Mouse (Mus musculus) forebrain, embryonic 14.5 days (tissue): Measurements from ENCODE around the gene Mettl8. TPM values are rescaled to one million over a fixed set of nuclear protein-coding genes. Genes with fewer than 3 reads are reported as not detected.

Experiments used
- ATAC-seq: fragments of 200-750 bp; cut with Nextera tagmentation; 2 replicates; pipeline ENCODE4 v1.8.0; 2017; ENCODE audit warnings: mild to moderate bottlenecking, moderate library complexity
- DNase-seq: peaks from one replicate; pipeline ENCODE4 v3.0.0-alpha.2; 2015; ENCODE audit warnings: low spot score
- H3K27ac ChIP-seq: fragments of 300-500 bp; sonication (generic); 2 replicates; pipeline ENCODE4 v1.5.1; 2014; ENCODE audit warnings: low read depth, mild to moderate bottlenecking, control low read depth, low read length, moderate library complexity
- H3K27me3 ChIP-seq: fragments of 300-500 bp; sonication (generic); replicated peaks from 2 replicates; pipeline ENCODE4 v1.6.1; 2014; ENCODE audit warnings: low read length, control low read depth, mixed read lengths; ENCODE audit not compliant: control insufficient read depth, insufficient read depth
- H3K36me3 ChIP-seq: fragments of 300-500 bp; sonication (generic); 2 replicates; pipeline ENCODE4 v1.6.1; 2014; ENCODE audit warnings: low read length, control low read depth; ENCODE audit not compliant: control insufficient read depth, insufficient read depth
- H3K4me1 ChIP-seq: fragments of 300-500 bp; sonication (generic); 2 replicates; pipeline ENCODE4 v1.6.1; 2014; ENCODE audit warnings: antibody characterized with exemption, low read length, control low read depth; ENCODE audit not compliant: control insufficient read depth, insufficient read depth
- H3K4me2 ChIP-seq: fragments of 300-500 bp; sonication (generic); 2 replicates; pipeline ENCODE4 v1.6.1; 2014; ENCODE audit warnings: mild to moderate bottlenecking, control low read depth, low read length
- H3K4me3 ChIP-seq: fragments of 300-500 bp; sonication (generic); 2 replicates; pipeline ENCODE4 v1.5.1; 2014; ENCODE audit warnings: low read depth, low read length, control low read depth
- H3K9ac ChIP-seq: fragments of 300-500 bp; sonication (generic); 2 replicates; pipeline ENCODE4 v1.6.1; 2014; ENCODE audit warnings: mild to moderate bottlenecking, low read length, control low read depth, moderate library complexity
- H3K9me3 ChIP-seq: fragments of 300-500 bp; sonication (generic); replicated peaks from 2 replicates; pipeline ENCODE4 v1.6.1; 2016; ENCODE audit warnings: low read length, control low read depth, mixed read lengths; ENCODE audit not compliant: control insufficient read depth
- WGBS: fragments of 180-500 bp; shearing (Covaris S2); extraction: QIAGEN DNeasy Blood & Tissue Kit; methylation state at CpG from one replicate; pipeline ENCODE4 v1.1.7; 2014; 5-methylcytosine and 5-hydroxymethylcytosine counted together
- polyA plus RNA-seq: library from polyadenylated mRNA; unstranded; fragments of >200 nt; fragmentation: Nextera tagmentation; extraction: Ambion mirVana; gene quantifications from 2 replicates; pipeline ENCODE4 v1.2.1, GENCODE M21; 2014

Mettl8 gene
- polyA plus RNA-seq, result 15.7 and 19.1 TPM in 2 replicates

DNA sequence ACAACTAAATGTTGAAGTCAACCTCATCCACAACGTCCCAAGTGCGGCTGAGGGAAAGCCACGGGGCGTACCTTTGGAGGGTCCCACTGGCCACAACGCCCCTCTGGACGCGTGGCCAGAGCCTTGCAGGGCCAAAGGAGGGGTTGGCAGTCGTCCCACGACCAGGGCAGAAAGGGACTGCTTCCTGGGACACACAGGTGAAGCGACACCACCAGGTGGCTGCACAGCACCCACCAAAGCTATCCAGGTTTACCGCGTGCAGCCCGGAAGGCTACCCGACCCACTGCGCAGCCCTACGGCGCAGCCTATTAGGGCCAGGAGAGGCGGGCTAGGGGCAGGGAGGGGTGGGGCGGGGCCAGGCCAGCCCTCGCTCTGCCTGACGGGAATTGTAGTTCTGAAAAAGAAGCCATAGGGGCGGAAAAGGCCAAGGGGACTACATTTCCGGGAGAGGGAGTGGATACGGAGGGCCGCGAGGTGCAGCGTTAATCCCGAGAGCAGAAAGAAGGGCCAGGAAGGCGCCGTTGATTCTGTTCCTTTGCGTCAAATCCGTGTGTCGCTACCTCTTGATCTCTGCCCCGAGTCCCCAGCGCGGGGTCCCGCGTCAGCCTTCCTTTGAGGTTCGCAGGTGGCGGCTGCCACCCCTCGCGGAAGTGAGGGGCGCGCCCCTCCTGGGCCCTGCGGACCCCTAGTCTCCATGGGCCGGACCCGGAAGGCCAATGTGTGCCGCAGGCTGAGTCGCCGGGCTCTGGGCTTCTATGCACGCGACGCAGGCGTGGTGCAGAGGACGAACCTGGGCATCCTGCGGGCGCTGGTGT is at the start of gene Mettl8, which contains the start of gene Dcaf17:
Gene Mettl8 (minus strand): TSS at position 284 of the 815 bp plus-strand sequence.
Gene Dcaf17 (plus strand): TSS at position 29 of the 815 bp plus-strand sequence.
- DNase-seq, result peak; percentile 98
- under 1% methylated on average over 57 of the region's 57 CpGs for WGBS

GRCm38 (mm10) chr2:71104696-71105095 is 49.3 kb upstream of the Mettl8 start:
- peaks cover 12% of the 10 kb centered on the region for H3K36me3 ChIP-seq
- DNase-seq, result no peak
- H3K27me3 ChIP-seq, result no peaks in the 10 kb centered on the region
- H3K9me3 ChIP-seq, result no peaks in the 10 kb centered on the region
- no peaks in the 10 kb centered on the region for H3K4me1 ChIP-seq
- no peak overlapping the region for H3K9ac ChIP-seq
- no peak overlapping the region for H3K4me3 ChIP-seq
- H3K4me2 ChIP-seq, result no peak overlapping the region
- H3K27ac ChIP-seq, result no peak overlapping the region
- WGBS, result 78% methylated on average over 2 of the region's 3 CpGs
- no peak for ATAC-seq

More for the DNA sequence above, at the start of gene Mettl8, which contains the start of gene Dcaf17:
- ATAC-seq, result peak; percentile 99
- Histone ChIP-seq H3K36me3 (peaks cover 10% of the 10 kb centered on the region), H3K9me3 (no peaks in the 10 kb centered on the region), H3K27me3 (no peaks in the 10 kb centered on the region), H3K27ac (peak within 1 kb of the TSS; percentile 96), H3K4me1 (peaks cover 8% of the 10 kb centered on the region), H3K9ac (peak within 1 kb of the TSS; percentile 89), H3K4me2 (peak within 1 kb of the TSS; percentile 84), H3K4me3 (peak within 1 kb of the TSS; percentile 81)

DNA sequence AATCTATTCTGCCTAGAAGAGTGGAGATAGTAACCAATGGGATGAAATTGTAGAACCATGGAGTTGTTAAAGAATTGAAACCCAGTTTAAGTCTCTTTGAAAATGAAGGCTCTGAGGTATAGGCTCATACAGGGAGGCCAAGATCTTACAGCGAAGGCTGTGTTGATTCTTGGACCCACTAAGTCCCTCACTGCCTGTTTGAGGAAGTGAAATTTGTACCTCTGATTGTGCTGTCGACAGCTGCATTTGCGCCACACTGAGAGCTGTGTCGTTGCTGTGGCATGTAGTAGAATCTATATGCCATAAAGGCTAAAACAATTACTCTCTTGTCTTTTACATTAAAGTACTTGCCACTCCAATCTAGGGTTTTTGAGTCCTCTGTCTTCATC is 47.9 kb upstream of the Mettl8 start:
- no peaks in the 10 kb centered on the region for H3K9me3 ChIP-seq
- ATAC-seq (no peak), DNase-seq (no peak)
- no peak overlapping the region for H3K9ac ChIP-seq
- no peak overlapping the region for H3K27ac ChIP-seq
- no peaks in the 10 kb centered on the region for H3K4me1 ChIP-seq
- 89% methylated on average over 4 of the region's 4 CpGs for WGBS
- H3K4me2 ChIP-seq, result no peak overlapping the region
- H3K4me3 ChIP-seq, result no peak overlapping the region
- peaks cover 12% of the 10 kb centered on the region for H3K36me3 ChIP-seq
- H3K27me3 ChIP-seq, result no peaks in the 10 kb centered on the region

DNA sequence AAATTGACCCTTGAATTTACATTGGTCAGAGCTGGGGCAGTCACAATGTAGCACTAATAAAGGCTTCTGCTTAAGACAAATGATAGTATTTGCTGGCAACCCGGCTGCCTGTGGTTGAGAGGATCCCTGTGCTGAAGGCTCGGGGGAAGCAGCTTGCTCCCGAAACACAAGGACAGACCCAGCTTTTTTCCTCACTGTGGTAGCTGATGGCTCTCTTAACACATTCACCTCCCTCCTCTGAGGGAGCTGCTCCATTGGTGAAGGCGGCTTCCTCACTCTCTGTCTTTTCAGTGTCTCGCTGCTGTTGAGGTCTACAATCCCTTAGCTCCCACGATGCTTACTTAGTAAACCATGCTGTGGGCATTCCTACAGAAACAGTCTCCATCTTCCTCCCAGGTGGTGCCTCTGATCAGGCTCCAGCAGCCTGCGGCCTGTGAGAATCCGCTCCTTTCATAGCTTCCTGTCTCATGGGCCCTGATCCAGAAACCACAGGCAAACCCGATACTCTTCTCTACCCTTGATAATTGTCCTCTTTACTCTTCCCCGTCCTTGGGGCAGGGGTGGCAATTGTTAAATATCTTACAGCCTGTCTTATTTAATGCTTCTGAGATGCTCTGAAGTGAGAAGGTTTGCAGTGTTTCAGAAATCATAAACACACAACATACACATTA is 47.4 kb upstream of the Mettl8 start:
- WGBS, result 83% methylated on average over 10 of the region's 10 CpGs

DNA sequence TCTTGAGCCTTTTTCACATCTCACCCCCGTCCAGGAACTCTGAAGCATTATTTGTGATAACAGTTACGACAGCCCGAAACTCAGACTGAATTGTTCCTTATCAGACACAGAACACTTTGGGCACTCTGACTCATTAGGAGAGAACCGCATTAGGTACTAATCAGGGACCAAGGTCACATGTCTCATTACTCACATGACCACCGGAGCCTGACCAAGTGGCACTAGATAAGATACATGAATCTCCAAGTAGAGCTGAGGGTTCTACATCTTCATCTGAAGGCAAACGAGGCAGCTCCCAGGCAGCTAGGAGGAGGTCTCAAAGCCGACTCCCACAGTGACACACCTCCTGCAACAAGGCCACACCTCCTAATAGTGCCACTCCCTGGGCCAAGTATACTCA is 40.8 kb upstream of the Mettl8 start:
- Histone ChIP-seq H3K9me3 (no peaks in the 10 kb centered on the region), H3K36me3 (peaks cover 21% of the 10 kb centered on the region), H3K4me2 (no peak overlapping the region), H3K4me3 (no peak overlapping the region), H3K4me1 (no peaks in the 10 kb centered on the region), H3K9ac (no peak overlapping the region), H3K27me3 (no peaks in the 10 kb centered on the region), H3K27ac (no peak overlapping the region)
- WGBS, result 86% methylated on average over 7 of the region's 7 CpGs
- no peak for ATAC-seq
- DNase-seq, result no peak

More for the DNA sequence above, 47.4 kb upstream of the Mettl8 start:
- no peak overlapping the region for H3K9ac ChIP-seq
- H3K4me3 ChIP-seq, result no peak overlapping the region
- H3K4me2 ChIP-seq, result no peak overlapping the region
- H3K9me3 ChIP-seq, result no peaks in the 10 kb centered on the region
- ATAC-seq (no peak), DNase-seq (no peak)
- H3K36me3 ChIP-seq, result peaks cover 12% of the 10 kb centered on the region
- no peaks in the 10 kb centered on the region for H3K27me3 ChIP-seq
- no peaks in the 10 kb centered on the region for H3K4me1 ChIP-seq
- H3K27ac ChIP-seq, result no peak overlapping the region

- 89% methylated on average over 4 of the region's 4 CpGs for WGBS
- no peak overlapping the region for H3K4me2 ChIP-seq
- no peaks in the 10 kb centered on the region for H3K9me3 ChIP-seq
- no peaks in the 10 kb centered on the region for H3K27me3 ChIP-seq
- peaks cover 34% of the 10 kb centered on the region for H3K36me3 ChIP-seq
- DNase-seq, result peak; percentile 16
- no peak overlapping the region for H3K9ac ChIP-seq
- no peak overlapping the region for H3K4me3 ChIP-seq
- ATAC-seq, result no peak
- H3K27ac ChIP-seq, result no peak overlapping the region
- H3K4me1 ChIP-seq, result no peaks in the 10 kb centered on the region
These were observed 35.5 kb upstream of the Mettl8 start for GRCm38 (mm10) chr2:71090660-71091445.

- Histone ChIP-seq H3K27me3 (no peaks in the 10 kb centered on the region), H3K4me3 (no peak overlapping the region), H3K36me3 (peaks cover 38% of the 10 kb centered on the region), H3K27ac (no peak overlapping the region), H3K4me2 (no peak overlapping the region), H3K9ac (no peak overlapping the region), H3K9me3 (no peaks in the 10 kb centered on the region), H3K4me1 (no peaks in the 10 kb centered on the region)
- ATAC-seq (no peak), DNase-seq (no peak)
- WGBS, result 91% methylated on average over 3 of the region's 3 CpGs
These were observed 34.4 kb upstream of the Mettl8 start for GRCm38 (mm10) chr2:71089766-71090165.

GRCm38 (mm10) chr2:71083454-71084193 is 28.2 kb upstream of the Mettl8 start:
- Histone ChIP-seq H3K27me3 (no peaks in the 10 kb centered on the region), H3K9me3 (no peaks in the 10 kb centered on the region), H3K4me1 (no peaks in the 10 kb centered on the region), H3K27ac (no peak overlapping the region), H3K4me2 (no peak overlapping the region), H3K4me3 (no peak overlapping the region), H3K9ac (no peak overlapping the region), H3K36me3 (peaks cover 32% of the 10 kb centered on the region)
- 93% methylated on average over 6 of the region's 6 CpGs for WGBS
- ATAC-seq (no peak), DNase-seq (no peak)
